Mouse (Mus musculus) brain, embryonic 14.5 days (tissue): ENCODE measurements around the gene Rabggtb. TPM values are rescaled to one million over a fixed set of nuclear protein-coding genes. Genes with fewer than 3 reads are reported as not detected.
A peak's percentile ranks its signal among the peaks of the same experiment; 100 is the strongest.

Source experiments
- DNase-seq: peaks from one replicate; pipeline ENCODE4 v3.0.0-alpha.2; 2011; ENCODE audit warnings: low read depth
- CTCF ChIP-seq: fragments of 200-500 bp; IDR thresholded peaks from 2 replicates; pipeline ENCODE4 v1.5.1; 2012; ENCODE audit warnings: inconsistent platforms, mild to moderate bottlenecking, moderate library complexity, borderline replicate concordance; ENCODE audit not compliant: insufficient read depth, insufficient read length; ENCODE audit errors: extremely low read depth
- POLR2A ChIP-seq: fragments of 200-500 bp; IDR thresholded peaks from 2 replicates; pipeline ENCODE4 v1.6.1; 2012; ENCODE audit warnings: mild to moderate bottlenecking, inconsistent platforms, borderline replicate concordance; ENCODE audit not compliant: poor library complexity, insufficient read depth, insufficient read length, severe bottlenecking; ENCODE audit errors: extremely low read depth
- polyA plus RNA-seq: library from polyadenylated mRNA; depleted of rRNA; stranded (reverse); fragments of >200 nt; gene quantifications from 2 replicates; pipeline ENCODE4 v1.2.3, GENCODE M21; 2012

The Rabggtb gene
- polyA plus RNA-seq, 1 experiment = 65.9 TPM

DNA sequence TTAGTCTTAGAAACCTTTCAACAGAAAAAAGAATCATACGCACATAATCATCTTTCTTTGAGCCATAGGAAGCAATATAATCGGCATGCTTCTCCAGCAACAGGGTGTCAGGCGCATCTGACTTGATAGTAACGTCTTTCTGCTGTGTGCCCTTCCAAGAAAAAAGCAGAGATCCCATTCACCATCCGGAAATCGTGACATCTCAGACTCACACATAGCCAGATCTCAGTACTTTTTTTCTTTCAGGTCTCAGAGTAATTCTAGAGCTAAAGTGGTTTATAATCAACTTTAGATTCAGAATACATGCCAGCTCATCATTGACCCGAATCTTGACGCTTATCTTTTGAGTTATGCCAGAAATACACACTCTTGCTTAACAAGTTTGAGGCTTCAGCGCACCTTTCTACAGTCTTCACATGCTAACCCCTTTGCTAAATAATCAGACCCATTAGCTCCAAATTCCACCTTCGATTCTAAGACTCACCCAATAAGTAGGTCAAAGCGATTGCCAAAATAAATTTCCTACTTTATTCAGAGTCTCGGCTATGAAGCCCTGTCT, 848 bp downstream of the Rabggtb start:
- TF ChIP-seq CTCF (no peak), POLR2A (no peak)
- DNase-seq = no peak

- TF ChIP-seq CTCF = no peak
- TF ChIP-seq POLR2A = no peak
These were observed 1.5 kb downstream of the Rabggtb start for GRCm38 (mm10) chr3:153911197-153911881.

DNA sequence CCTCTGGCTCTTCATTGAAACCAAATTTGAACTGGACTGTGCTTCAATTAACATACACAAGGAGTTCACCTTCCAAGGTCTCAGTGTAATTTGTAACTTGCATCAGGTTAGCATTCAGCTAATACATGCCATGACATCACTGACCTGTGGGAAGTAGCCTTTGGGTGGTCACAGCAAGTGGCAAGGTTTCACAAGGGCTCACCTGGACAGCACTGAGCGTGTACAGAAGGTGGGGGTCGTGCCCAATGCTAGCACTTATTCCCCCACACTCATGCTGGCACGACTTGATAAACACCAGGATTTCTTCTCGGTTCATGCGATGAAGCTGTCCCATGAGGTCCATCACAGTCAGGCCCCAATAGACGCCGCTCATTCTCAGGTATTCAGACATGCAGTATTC, 2.3 kb downstream of the Rabggtb start:
- TF ChIP-seq POLR2A (no peak), CTCF (no peak)
- DNase-seq = no peak

More at GRCm38 (mm10) chr3:153911197-153911881, 1.5 kb downstream of the Rabggtb start:
- no peak for DNase-seq

DNA sequence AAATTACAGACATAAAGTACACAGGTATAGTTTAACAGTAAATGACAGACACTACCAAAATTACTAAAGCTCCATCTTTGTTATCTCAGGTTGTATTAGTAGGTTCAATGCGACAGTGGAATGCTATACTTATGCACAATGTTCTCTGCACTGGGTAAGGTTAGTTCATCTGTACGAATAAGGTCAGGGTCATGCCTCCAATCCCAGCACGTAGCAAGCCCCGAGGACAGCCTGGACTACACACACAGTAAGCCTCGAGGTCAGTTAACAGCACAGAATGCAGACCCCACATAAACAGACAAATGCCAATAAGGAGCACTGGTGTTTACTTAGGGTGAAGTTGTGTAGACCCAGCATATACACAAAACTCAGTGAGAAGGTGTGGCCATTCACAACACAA, 3.9 kb downstream of the Rabggtb start:
- TF ChIP-seq POLR2A (no peak), CTCF (no peak)
- no peak for DNase-seq

GRCm38 (mm10) chr3:153906136-153906871, 6.5 kb downstream of the Rabggtb start, which contains the start of gene Msh4:
Gene Msh4, minus strand, starts transcription at chr3:153906138.
- no peak for DNase-seq

GRCm38 (mm10) chr3:153905251-153906135, 7.3 kb downstream of the Rabggtb start:
- TF ChIP-seq CTCF (no peak), POLR2A (no peak)

More at GRCm38 (mm10) chr3:153906136-153906871, 6.5 kb downstream of the Rabggtb start, which contains the start of gene Msh4:
- TF ChIP-seq CTCF (no peak), POLR2A (no peak)

DNA sequence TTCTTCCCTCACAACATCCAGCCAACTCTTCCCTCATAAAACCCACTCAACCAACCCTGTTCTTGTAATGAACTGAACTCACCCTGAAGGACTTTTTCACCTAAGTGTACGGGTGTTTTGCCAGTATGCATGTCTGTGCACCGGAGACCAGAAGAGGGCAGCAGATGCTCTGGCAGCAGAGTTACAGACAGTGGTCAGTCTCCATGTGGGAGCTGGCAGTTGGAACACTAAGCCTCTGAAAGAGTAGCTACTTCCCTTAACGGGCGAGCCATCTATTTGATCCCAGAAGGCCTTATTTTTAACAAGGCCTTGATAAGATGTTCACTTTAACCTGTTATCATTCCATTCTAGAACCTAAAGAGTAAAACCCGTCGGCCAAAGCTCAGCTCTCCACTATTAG, 8.2 kb downstream of the Rabggtb start:
- peak; percentile 56 for DNase-seq
- TF ChIP-seq POLR2A (no peak), CTCF (peak; percentile 65)

More at GRCm38 (mm10) chr3:153905251-153906135, 7.3 kb downstream of the Rabggtb start:
- no peak for DNase-seq

DNA sequence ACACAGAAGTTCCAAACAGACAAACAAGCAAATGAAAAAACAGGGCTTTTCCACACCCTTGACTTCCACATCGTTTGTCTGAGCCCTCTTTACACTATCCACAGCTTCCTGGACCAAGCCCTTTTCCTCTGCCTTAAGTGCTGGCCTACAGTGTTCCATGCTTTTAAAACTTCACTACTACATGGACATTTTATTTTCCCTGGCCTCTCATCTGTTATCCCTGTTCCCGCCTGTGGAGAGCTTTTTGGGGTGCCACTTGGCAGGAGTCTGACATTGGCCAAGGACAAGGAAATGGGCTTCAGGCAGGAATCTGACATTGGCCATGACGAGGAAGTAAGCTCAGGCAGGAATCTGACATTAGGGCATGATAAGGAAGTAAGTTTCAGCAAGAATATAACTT, 10.2 kb downstream of the Rabggtb start:
- TF ChIP-seq POLR2A (no peak), CTCF (no peak)
- no peak for DNase-seq

DNA sequence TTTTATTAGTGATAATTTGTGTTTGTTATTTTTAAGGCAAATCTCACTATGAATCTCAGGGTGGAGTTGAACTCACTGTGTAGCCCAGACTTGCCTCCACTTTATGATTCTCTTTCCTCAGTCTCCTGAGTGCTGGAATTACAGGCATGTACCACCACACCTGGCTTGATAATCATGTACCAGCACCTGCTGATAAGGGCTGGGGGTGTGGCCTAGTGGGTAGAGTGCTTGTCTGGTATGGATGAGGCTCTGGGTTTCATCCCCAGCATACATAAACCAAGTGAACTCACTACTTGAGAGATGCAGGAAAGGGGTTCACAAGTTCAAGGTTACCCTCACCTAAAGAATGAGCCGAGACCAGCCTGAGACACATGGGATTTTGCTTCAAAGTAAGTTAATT, 10.9 kb downstream of the Rabggtb start:
- no peak for DNase-seq
- TF ChIP-seq POLR2A (no peak), CTCF (no peak)

DNA sequence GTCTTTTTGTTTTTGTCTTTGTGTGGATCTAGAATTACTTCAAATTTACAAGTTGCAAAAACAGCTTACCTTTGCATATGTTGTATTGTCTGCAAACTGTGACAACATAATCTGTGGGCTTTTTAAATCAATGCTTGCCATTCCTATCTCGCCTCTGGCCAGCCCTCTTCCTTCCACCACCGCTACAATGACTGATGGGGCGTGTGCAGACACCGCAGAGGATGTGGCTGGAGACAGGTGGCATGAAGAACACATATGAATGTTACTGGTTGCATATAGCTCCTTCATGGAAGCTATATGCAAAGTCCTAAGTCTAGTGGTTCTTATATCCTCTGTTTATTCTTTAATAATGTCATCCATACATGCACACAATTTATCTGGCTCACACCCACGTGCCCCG, 15.6 kb downstream of the Rabggtb start:
- DNase-seq = no peak
- TF ChIP-seq POLR2A = no peak
- TF ChIP-seq CTCF = no peak

GRCm38 (mm10) chr3:153895454-153895853, 17.4 kb downstream of the Rabggtb start:
- no peak for DNase-seq

DNA sequence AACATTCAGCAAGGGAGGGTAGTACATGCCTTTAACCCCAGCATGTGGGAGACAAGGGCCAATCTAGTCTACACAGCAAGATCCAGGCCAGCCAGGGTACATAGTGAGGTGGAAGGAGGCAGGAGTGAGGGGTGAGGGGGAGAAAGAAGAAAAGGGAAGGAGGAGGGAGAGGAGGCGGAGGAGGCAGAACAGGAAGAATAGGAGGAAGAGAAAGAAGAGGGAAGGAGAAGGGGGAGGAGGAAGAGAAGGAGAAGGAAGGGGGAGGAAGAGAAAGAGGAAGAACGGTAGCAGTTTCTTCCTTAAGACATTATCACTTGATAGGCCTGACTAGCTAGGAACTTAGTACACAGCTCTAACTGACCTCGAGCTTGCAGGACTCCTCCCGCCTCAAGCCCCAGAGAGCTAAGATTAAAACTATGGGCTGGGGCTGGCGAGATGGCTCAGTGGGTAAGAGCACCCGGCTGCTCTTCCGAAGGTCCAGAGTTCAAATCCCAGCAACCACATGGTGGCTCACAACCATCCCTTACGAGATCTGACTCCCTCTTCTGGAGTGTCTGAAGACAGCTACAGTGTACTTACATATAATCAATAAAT, 23.5 kb downstream of the Rabggtb start:
- DNase-seq = no peak
- TF ChIP-seq CTCF (no peak), POLR2A (no peak)

More at GRCm38 (mm10) chr3:153895454-153895853, 17.4 kb downstream of the Rabggtb start:
- TF ChIP-seq CTCF (no peak), POLR2A (no peak)
